Comparison of ENCODE assay signal across 7 mouse cellular contexts in the genomic region with DNA sequence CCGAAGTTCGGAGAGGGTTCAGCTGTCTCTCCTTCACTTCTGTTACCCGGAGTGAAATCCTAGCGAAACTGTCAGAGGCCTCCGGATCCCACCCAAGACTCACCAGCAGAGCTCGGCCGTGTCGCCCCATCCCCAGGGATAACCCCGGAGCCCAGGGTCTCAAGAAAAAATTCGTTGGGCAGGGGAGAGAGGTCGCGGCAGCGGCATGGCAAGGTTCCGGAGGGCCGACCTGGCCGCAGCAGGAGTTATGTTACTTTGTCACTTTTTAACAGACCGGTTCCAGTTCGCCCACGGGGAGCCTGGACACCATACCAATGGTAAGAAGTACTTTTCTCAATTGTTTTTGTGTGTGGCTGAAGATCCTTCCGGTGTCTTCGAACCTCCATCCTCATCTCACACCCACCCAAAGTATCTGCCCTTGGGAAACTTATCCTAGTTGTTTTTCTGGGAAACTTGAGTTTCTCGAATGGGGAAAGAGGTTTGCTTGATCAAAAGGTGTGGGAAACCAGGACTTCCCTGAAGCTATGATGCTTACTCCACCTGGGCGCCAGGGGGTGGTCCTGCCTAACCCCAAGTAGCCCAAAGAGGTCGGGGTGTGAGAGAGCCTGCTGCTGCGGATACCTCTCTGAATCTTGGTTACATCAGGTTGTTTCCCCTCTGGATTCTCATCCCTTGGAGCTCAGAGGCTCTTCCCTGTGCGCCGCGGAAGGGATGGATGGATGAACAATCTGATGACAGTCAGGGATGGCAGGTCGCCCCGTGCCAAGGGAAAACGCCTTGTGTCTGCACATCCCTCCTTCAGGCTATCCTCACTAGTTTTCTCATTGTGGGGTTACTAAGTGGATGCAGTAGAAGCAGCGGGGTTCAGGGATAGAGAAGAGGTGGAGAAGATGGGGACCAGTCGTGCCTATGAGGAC. TPM values are rescaled to one million over a fixed set of nuclear protein-coding genes. Genes with fewer than 3 reads are reported as not detected.
DNase-seq lines count a peak whose midpoint lies in the region; ATAC-seq and TF ChIP-seq lines count a peak whose summit lies in the region.

No protein-coding gene starts in this region.

- no peaks in the 10 kb centered on the region for H3K27me3 ChIP-seq in testis, adult 2 months (ENCODE audit: control insufficient read depth, insufficient read depth, low read length)
- no peaks in the 10 kb centered on the region; the same call in 1 of the 2 replicates for H3K27me3 ChIP-seq in heart, embryonic 15.5 days
- peaks cover 16% of the 10 kb centered on the region for H3K27me3 ChIP-seq in midbrain, embryonic 10.5 days (ENCODE audit: low read depth, poor library complexity, severe bottlenecking)
- H3K27me3 ChIP-seq in thymus, adult 2 months (ENCODE audit: control insufficient read depth, insufficient read depth, low read length): no peaks in the 10 kb centered on the region

- WGBS in heart, embryonic 15.5 days: 4% methylated on average over 33 of the region's 33 CpGs
- 1% methylated on average over 33 of the region's 33 CpGs for WGBS in midbrain, embryonic 10.5 days
- 10% methylated on average over 33 of the region's 33 CpGs for WGBS in thymus, adult 2 months

- no peak for ATAC-seq in heart, embryonic 15.5 days (replicated peaks; ENCODE audit: insufficient number of reproducible peaks, insufficient read depth, low FRiP score, low read depth)

- H3K4me1 ChIP-seq in testis, adult 2 months (ENCODE audit: control insufficient read depth, insufficient read depth, low read length): peaks cover 6% of the 10 kb centered on the region
- peaks cover 16% of the 10 kb centered on the region for H3K4me1 ChIP-seq in heart, embryonic 15.5 days (replicated peaks)
- peaks cover 30% of the 10 kb centered on the region for H3K4me1 ChIP-seq in midbrain, embryonic 10.5 days
- H3K4me1 ChIP-seq in thymus, adult 2 months (replicated peaks; ENCODE audit: control insufficient read depth, insufficient read depth, low read length): peaks cover 9% of the 10 kb centered on the region

- peak overlapping the region; percentile 24 for H3K4me3 ChIP-seq in testis, adult 2 months (ENCODE audit: control insufficient read depth, low read depth, low read length)
- peak overlapping the region; percentile 72 for H3K4me3 ChIP-seq in heart, embryonic 15.5 days
- H3K4me3 ChIP-seq in midbrain, embryonic 10.5 days: peak overlapping the region; percentile 76
- H3K4me3 ChIP-seq in thymus, adult 2 months (ENCODE audit: control insufficient read depth, insufficient read depth, low read length): peak overlapping the region; percentile 87

- no peaks in the 10 kb centered on the region for H3K9me3 ChIP-seq in heart, embryonic 15.5 days (replicated peaks)
- no peaks in the 10 kb centered on the region for H3K9me3 ChIP-seq in midbrain, embryonic 10.5 days (replicated peaks)

- peak overlapping the region; percentile 93 for H3K4me2 ChIP-seq in heart, embryonic 15.5 days

- H3K9ac ChIP-seq in heart, embryonic 15.5 days: peak overlapping the region; percentile 60

- no peak overlapping the region for H3K27ac ChIP-seq in testis, adult 2 months (ENCODE audit: control insufficient read depth, insufficient read depth, low read depth, low read length)
- peak overlapping the region; percentile 71 for H3K27ac ChIP-seq in heart, embryonic 15.5 days
- H3K27ac ChIP-seq in midbrain, embryonic 10.5 days (replicated peaks): peak overlapping the region; percentile 88
- peak overlapping the region; percentile 29; the same call in 1 of the 2 replicates for H3K27ac ChIP-seq in thymus, adult 2 months (ENCODE audit: control insufficient read depth, insufficient read depth, low read length)

- no peaks in the 10 kb centered on the region for H3K36me3 ChIP-seq in testis, adult 2 months (ENCODE audit: control insufficient read depth, insufficient read depth, low read length)
- no peaks in the 10 kb centered on the region for H3K36me3 ChIP-seq in heart, embryonic 15.5 days
- no peaks in the 10 kb centered on the region for H3K36me3 ChIP-seq in midbrain, embryonic 10.5 days
- no peaks in the 10 kb centered on the region for H3K36me3 ChIP-seq in thymus, adult 2 months (ENCODE audit: control insufficient read depth, insufficient read depth, low read length)

- DNase-seq in testis, postnatal 14 days (ENCODE audit: low spot score): no peak
- DNase-seq in cerebellum, postnatal 36 days: peak; percentile 45 to 55
- peak; percentile 50 for DNase-seq in kidney, postnatal 10 days
- peak; percentile 31 for DNase-seq in midbrain, embryonic 10.5 days (ENCODE audit: low spot score)
- DNase-seq in thymus, adult 2 months: peak; percentile 56

- no peak for TF ChIP-seq CTCF in testis, adult 2 months (IDR thresholded peaks at IDR 0.05; ENCODE audit: control insufficient read depth, insufficient read depth, insufficient replicate concordance, low read depth, low read length)
- TF ChIP-seq CTCF in thymus, adult 2 months (IDR thresholded peaks at IDR 0.05; ENCODE audit: borderline replicate concordance, control insufficient read depth, extremely low read depth, insufficient read depth, low read length, poor library complexity): no peak

- TF ChIP-seq POLR2A in testis, adult 2 months (IDR thresholded peaks at IDR 0.05; ENCODE audit: control insufficient read depth, low read depth, low read length): no peak
- no peak for TF ChIP-seq POLR2A in thymus, adult 2 months (IDR thresholded peaks at IDR 0.05; ENCODE audit: control insufficient read depth, extremely low read depth, insufficient read depth, low read length, poor library complexity)

RNA-seq across cellular contexts. Expression of gene Plxdc2, which starts 1.1 kb away (rescaled TPM):
- polyA plus RNA-seq in testis, adult 2 months (2012; rRNA removed): 1.2 TPM in 2 replicates
- polyA plus RNA-seq in heart, embryonic 15.5 days (2015; fragmentation: Nextera tagmentation; extraction: Ambion mirVana): 18.2 and 26.6 TPM in 2 replicates
- 16.9 and 18.9 TPM in 2 replicates for polyA plus RNA-seq in midbrain, embryonic 10.5 days (2016; fragmentation: Nextera tagmentation; extraction: Ambion mirVana)
- 13.3 and 14.0 TPM in 2 replicates for polyA plus RNA-seq in thymus, adult 2 months (2012; rRNA removed)

Comparison
In these comparisons a context has a peak if more than half of its experiments do, and no peak if none do; other contexts are left out.
1. H3K4me3 ChIP-seq: peak in every context shown above with its lines; median percentile 87 in thymus, adult 2 months; 76 in midbrain, embryonic 10.5 days; 72 in heart, embryonic 15.5 days; 24 in testis, adult 2 months.